Mouse (Mus musculus) liver, embryonic 14.5 days (tissue): ENCODE measurements around the gene Galc.

Source experiments
- CTCF ChIP-seq: IDR thresholded peaks from 2 replicates; pipeline ENCODE4 v1.5.1; 2016; ENCODE audit warnings: antibody characterized with exemption, low read depth, control low read depth
- EP300 ChIP-seq: IDR thresholded peaks from 2 replicates; pipeline ENCODE4 v1.6.1; 2016; ENCODE audit warnings: antibody characterized with exemption, low read depth

DNA sequence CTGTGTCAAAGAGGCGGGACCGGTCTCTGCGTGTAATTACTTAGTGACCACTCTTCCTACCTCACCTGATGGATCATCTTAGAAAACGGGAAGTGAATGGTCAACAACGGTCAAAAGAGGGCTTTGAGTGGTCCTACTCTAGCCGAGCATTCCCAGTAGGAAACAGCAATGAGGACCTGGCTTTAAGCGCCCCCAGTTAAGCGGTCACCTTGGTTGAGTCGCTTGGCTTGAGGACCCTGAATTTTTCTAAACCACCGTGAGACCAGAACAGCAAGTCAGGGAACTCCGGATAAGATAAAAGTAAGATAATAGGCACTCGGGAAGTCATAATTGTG lies 226 bp upstream of the Galc start:
- TF ChIP-seq CTCF (no peak), EP300 (no peak)
